Mouse (Mus musculus) liver, embryonic 14.5 days (tissue): ENCODE measurements at regions not wholly inside any gene's neighbourhood (a gene's known extent, or its start where the extent isn't known, plus 50 kb on each side); places are given as distances from the start of the nearest gene placed in this dataset.

Experiments
- CTCF ChIP-seq: IDR thresholded peaks from 2 replicates; pipeline ENCODE4 v1.5.1; 2016; ENCODE audit warnings: antibody characterized with exemption, low read depth, control low read depth
- EP300 ChIP-seq: IDR thresholded peaks from 2 replicates; pipeline ENCODE4 v1.6.1; 2016; ENCODE audit warnings: antibody characterized with exemption, low read depth

DNA sequence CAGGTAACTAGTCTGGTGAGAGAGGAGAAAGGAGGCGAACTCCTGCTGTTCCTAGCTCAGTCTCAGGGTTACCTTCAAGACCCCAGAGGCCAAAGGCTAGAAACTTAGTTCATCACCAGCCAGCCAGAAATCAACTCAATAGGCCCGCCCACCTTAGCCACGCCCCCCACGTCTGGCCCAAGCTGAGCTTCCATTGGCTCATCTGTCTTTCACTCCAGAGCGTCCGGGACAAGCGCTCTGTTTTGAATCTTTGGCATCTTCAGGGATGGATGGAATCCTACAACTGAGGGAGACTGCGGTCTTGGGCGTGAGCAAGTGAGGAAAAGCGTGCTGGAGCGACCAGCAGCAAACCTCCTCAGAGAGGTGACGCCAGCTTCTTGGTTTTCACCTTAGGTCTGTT is 418.8 kb upstream of the Pmfbp1 start:
- no peak for TF ChIP-seq EP300
- TF ChIP-seq CTCF = no peak
